Mouse (Mus musculus): ENCODE data around the gene Apbb2.

DNA sequence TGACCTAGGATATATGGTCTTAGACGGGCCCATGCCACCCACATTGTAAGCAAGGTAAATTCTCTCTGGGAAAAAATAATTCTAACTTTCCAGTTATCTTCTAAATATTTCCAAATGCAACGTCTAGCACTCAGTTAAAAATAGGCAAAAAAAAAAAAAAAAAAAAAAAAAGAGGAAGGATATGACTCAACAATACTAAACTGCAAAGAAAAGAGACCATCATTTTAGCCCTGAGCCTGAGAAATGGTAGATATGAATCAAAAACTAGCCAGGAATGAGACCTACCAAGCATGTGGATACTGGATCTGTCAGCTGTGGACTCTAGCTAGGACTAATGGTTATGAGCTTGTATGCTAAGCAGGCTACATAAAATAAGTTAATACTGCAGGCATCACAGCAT is 338.9 kb downstream of the Apbb2 start:
- TF ChIP-seq CTCF (IDR thresholded peaks at IDR 0.05; ENCODE audit: low read depth): no peak
- no peak for TF ChIP-seq EP300 (IDR thresholded peaks at IDR 0.05; ENCODE audit: low read depth)

Measured in liver, postnatal 0 days (tissue).